Mouse (Mus musculus): ENCODE results near the gene Dusp1. TPM values are rescaled to one million over a fixed set of nuclear protein-coding genes. Genes with fewer than 3 reads are reported as not detected.
A peak's percentile ranks its signal among the peaks of the same experiment; 100 is the strongest.

Dusp1 gene
- polyA plus RNA-seq, 1 experiment = 33.5 TPM

DNA sequence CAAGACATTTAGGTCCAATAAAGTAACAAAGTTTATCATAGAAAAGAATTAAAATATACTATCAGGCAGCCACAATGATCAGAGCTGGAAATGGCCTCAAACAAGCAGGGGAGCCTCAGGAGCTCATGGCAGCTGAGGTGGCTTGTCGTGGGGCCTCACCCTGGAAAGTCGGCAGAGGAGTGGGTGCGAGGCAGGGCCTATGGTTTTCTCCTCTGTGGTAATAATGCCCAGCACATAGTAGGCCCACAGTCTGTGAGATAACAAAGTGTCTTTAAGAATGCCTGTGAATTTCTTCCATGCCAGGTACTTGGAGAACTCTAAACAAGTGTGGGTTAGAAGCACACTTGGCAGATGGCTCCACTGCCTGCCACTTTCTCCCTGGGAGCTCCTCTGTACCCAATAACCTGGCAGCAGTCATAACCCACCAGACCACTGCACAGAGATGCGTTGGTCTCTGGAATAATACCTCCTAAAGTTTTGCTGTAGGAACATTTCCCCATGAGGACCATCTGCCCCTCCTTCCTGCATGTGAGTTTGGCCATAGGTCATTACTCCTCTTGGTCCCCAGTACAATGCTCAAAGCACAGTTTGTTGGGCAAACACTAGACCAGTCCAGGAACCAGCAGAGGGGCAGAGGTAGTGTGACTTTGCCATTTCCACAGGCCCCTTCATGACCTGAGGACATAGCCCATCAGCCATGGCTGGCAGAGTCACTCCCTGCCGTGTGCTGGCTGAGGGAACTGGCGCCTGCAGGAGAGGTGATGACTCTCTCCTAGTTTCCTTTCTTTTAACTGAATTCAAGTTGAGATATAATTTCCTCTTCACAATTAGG lies 48.3 kb downstream of the Dusp1 start:
- no peak overlapping the region for H3K4me3 ChIP-seq (ENCODE audit: low read depth, low read length)
- H3K27ac ChIP-seq (ENCODE audit: insufficient read depth, low read depth, low read length) = no peak overlapping the region
- TF ChIP-seq CTCF (IDR thresholded peaks at IDR 0.05; ENCODE audit: extremely low read depth, insufficient read length, insufficient replicate concordance, low read depth, low read length) (no peak), POLR2A (IDR thresholded peaks at IDR 0.05; ENCODE audit: low read depth, low read length) (no peak)
- H3K36me3 ChIP-seq (ENCODE audit: control insufficient read depth, insufficient read depth, low read length) = no peaks in the 10 kb centered on the region
- H3K4me1 ChIP-seq (ENCODE audit: control insufficient read depth, insufficient read depth, insufficient read length, low read length) = peaks cover 15% of the 10 kb centered on the region; the same call in 1 of the 2 replicates
- 83% methylated on average over 6 of the region's 6 CpGs for WGBS
- no peaks in the 10 kb centered on the region for H3K27me3 ChIP-seq (ENCODE audit: control insufficient read depth, insufficient read depth, low read length)

DNA sequence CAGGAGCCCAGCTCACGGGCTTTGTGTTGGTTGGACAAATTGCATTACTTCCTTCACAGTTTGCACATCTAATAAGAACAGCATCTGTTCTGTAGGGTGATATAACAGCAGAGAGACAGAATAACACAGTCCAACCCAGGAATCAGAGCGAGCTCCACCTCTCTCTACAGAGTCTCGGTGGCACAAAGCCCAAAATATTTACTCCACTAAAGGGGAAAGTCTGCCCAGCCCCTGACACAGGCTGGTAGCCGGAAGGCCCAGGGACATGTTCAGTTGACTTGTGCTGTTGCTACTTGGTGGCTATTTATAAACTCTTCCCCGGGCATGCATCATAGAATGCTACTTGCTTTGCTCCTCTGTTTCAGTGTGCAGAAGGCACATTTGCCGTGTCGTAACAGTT lies 49.0 kb downstream of the Dusp1 start:
- no peaks in the 10 kb centered on the region for H3K36me3 ChIP-seq (ENCODE audit: control insufficient read depth, insufficient read depth, low read length)
- no peak overlapping the region for H3K27ac ChIP-seq (ENCODE audit: insufficient read depth, low read depth, low read length)
- TF ChIP-seq CTCF (IDR thresholded peaks at IDR 0.05; ENCODE audit: extremely low read depth, insufficient read length, insufficient replicate concordance, low read depth, low read length) = no peak
- TF ChIP-seq POLR2A (IDR thresholded peaks at IDR 0.05; ENCODE audit: low read depth, low read length) = no peak
- no peak overlapping the region for H3K4me3 ChIP-seq (ENCODE audit: low read depth, low read length)
- peaks cover 15% of the 10 kb centered on the region; the same call in 1 of the 2 replicates for H3K4me1 ChIP-seq (ENCODE audit: control insufficient read depth, insufficient read depth, insufficient read length, low read length)
- 72% methylated on average over 7 of the region's 7 CpGs for WGBS
- no peaks in the 10 kb centered on the region for H3K27me3 ChIP-seq (ENCODE audit: control insufficient read depth, insufficient read depth, low read length)

- Histone ChIP-seq H3K4me3 (ENCODE audit: low read depth, low read length) (no peak overlapping the region), H3K27me3 (ENCODE audit: control insufficient read depth, insufficient read depth, low read length) (no peaks in the 10 kb centered on the region), H3K36me3 (ENCODE audit: control insufficient read depth, insufficient read depth, low read length) (no peaks in the 10 kb centered on the region), H3K27ac (ENCODE audit: insufficient read depth, low read depth, low read length) (no peak overlapping the region), H3K4me1 (ENCODE audit: control insufficient read depth, insufficient read depth, insufficient read length, low read length) (peaks cover 15% of the 10 kb centered on the region; the same call in 1 of the 2 replicates)
- WGBS = 67% methylated on average over 7 of the region's 7 CpGs
- TF ChIP-seq POLR2A (IDR thresholded peaks at IDR 0.05; ENCODE audit: low read depth, low read length) (no peak), CTCF (IDR thresholded peaks at IDR 0.05; ENCODE audit: extremely low read depth, insufficient read length, insufficient replicate concordance, low read depth, low read length) (no peak)
These were observed 49.8 kb downstream of the Dusp1 start for GRCm38 (mm10) chr17:26511816-26512774.

DNA sequence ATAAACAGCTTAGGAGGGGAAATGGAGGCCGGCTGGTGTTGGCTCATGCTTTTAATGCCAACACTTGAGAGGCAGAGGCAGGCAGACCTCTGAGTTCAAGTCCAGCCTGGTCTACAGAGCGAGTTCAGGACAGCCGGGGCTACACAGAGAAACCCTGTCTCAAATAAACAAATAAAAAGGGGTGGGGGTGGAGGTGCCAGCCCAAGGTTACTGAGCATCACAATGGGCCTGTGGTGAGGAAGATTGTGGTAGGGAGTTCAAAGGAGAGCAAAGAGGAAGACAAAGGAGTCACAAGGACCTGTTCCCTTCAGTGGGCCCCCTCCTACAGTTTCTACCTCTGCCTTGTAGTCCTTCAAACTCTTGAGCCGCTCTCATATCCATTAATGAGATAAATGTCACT lies 50.7 kb downstream of the Dusp1 start:
- H3K36me3 ChIP-seq (ENCODE audit: control insufficient read depth, insufficient read depth, low read length) = peaks cover 6% of the 10 kb centered on the region
- 79% methylated on average over 4 of the region's 4 CpGs for WGBS
- peaks cover 16% of the 10 kb centered on the region; the same call in 1 of the 2 replicates for H3K4me1 ChIP-seq (ENCODE audit: control insufficient read depth, insufficient read depth, insufficient read length, low read length)
- TF ChIP-seq CTCF (IDR thresholded peaks at IDR 0.05; ENCODE audit: extremely low read depth, insufficient read length, insufficient replicate concordance, low read depth, low read length) (no peak), POLR2A (IDR thresholded peaks at IDR 0.05; ENCODE audit: low read depth, low read length) (no peak)
- no peaks in the 10 kb centered on the region for H3K27me3 ChIP-seq (ENCODE audit: control insufficient read depth, insufficient read depth, low read length)
- H3K27ac ChIP-seq (ENCODE audit: insufficient read depth, low read depth, low read length) = no peak overlapping the region
- no peak overlapping the region for H3K4me3 ChIP-seq (ENCODE audit: low read depth, low read length)

GRCm38 (mm10) chr17:26510146-26511045 lies 51.5 kb downstream of the Dusp1 start:
- Histone ChIP-seq H3K36me3 (ENCODE audit: control insufficient read depth, insufficient read depth, low read length) (peaks cover 13% of the 10 kb centered on the region), H3K27ac (ENCODE audit: insufficient read depth, low read depth, low read length) (0 out of 2 replicates have a peak overlapping the region, but pooled peaks have one; percentile 1), H3K4me1 (ENCODE audit: control insufficient read depth, insufficient read depth, insufficient read length, low read length) (peaks cover 19% of the 10 kb centered on the region; the same call in 1 of the 2 replicates), H3K27me3 (ENCODE audit: control insufficient read depth, insufficient read depth, low read length) (no peaks in the 10 kb centered on the region), H3K4me3 (ENCODE audit: low read depth, low read length) (no peak overlapping the region)
- TF ChIP-seq CTCF (IDR thresholded peaks at IDR 0.05; ENCODE audit: extremely low read depth, insufficient read length, insufficient replicate concordance, low read depth, low read length) (no peak), POLR2A (IDR thresholded peaks at IDR 0.05; ENCODE audit: low read depth, low read length) (no peak)
- 83% methylated on average over 15 of the region's 15 CpGs for WGBS

All from small intestine, adult 2 months (tissue).